Mouse (Mus musculus) kidney, postnatal 0 days (tissue): ENCODE data around the gene Nrap. TPM values are rescaled to one million over a fixed set of nuclear protein-coding genes. Genes with fewer than 3 reads are reported as not detected.

ENCODE experiments used
- ATAC-seq: fragments of 200-750 bp; cut with Nextera tagmentation; replicated peaks from 2 replicates; pipeline ENCODE4 v1.8.0; 2017; ENCODE audit warnings: low read depth, moderate number of reproducible peaks, moderate TSS enrichment, moderate library complexity; ENCODE audit not compliant: low FRiP score
- DNase-seq: peaks from one replicate; pipeline ENCODE4 v3.0.0-alpha.2; 2016; ENCODE audit warnings: low spot score
- H3K27ac ChIP-seq: fragments of 300-500 bp; sonication (generic); 2 replicates; pipeline ENCODE4 v1.5.1; 2014; ENCODE audit warnings: mild to moderate bottlenecking
- H3K27me3 ChIP-seq: fragments of 300-500 bp; sonication (generic); 2 replicates; pipeline ENCODE4 v1.6.1; 2014; ENCODE audit warnings: low read length, mixed read lengths; ENCODE audit not compliant: insufficient read depth
- H3K36me3 ChIP-seq: fragments of 300-500 bp; sonication (generic); 2 replicates; pipeline ENCODE4 v1.6.1; 2014; ENCODE audit warnings: low read length, mixed read lengths; ENCODE audit not compliant: insufficient read depth
- H3K4me1 ChIP-seq: fragments of 300-500 bp; sonication (generic); replicated peaks from 2 replicates; pipeline ENCODE4 v1.6.1; 2014; ENCODE audit warnings: antibody characterized with exemption, low read length, mixed read lengths; ENCODE audit not compliant: insufficient read depth
- H3K4me2 ChIP-seq: fragments of 300-500 bp; sonication (generic); 2 replicates; pipeline ENCODE4 v1.6.1; 2014; ENCODE audit warnings: mild to moderate bottlenecking, low read length, moderate library complexity, mixed read lengths
- H3K4me3 ChIP-seq: fragments of 300-500 bp; sonication (generic); replicated peaks from 2 replicates; pipeline ENCODE4 v1.5.1; 2014; ENCODE audit warnings: low read depth, low read length
- H3K9ac ChIP-seq: fragments of 300-500 bp; sonication (generic); 2 replicates; pipeline ENCODE4 v1.6.1; 2014; ENCODE audit warnings: low read depth, low read length
- H3K9me3 ChIP-seq: fragments of 300-500 bp; sonication (generic); replicated peaks from 2 replicates; pipeline ENCODE4 v1.6.1; 2016; ENCODE audit warnings: low read length, inconsistent platforms, mixed read lengths
- CTCF ChIP-seq: IDR thresholded peaks from 2 replicates; pipeline ENCODE4 v1.5.1; 2016; ENCODE audit warnings: antibody characterized with exemption, low read depth, mild to moderate bottlenecking, moderate library complexity
- WGBS: fragments of 180-500 bp; shearing (Covaris S2); extraction: QIAGEN DNeasy Blood & Tissue Kit; methylation state at CpG from one replicate; pipeline ENCODE4 v1.1.7; 2014; 5-methylcytosine and 5-hydroxymethylcytosine counted together
- polyA plus RNA-seq: library from polyadenylated mRNA; unstranded; fragments of >200 nt; fragmentation: Nextera tagmentation; extraction: Ambion mirVana; gene quantifications from 2 replicates; pipeline ENCODE4 v1.2.1, GENCODE M21; 2015

The Nrap gene
- polyA plus RNA-seq, 1 experiment from 2014 or later: 0.41 TPM

DNA sequence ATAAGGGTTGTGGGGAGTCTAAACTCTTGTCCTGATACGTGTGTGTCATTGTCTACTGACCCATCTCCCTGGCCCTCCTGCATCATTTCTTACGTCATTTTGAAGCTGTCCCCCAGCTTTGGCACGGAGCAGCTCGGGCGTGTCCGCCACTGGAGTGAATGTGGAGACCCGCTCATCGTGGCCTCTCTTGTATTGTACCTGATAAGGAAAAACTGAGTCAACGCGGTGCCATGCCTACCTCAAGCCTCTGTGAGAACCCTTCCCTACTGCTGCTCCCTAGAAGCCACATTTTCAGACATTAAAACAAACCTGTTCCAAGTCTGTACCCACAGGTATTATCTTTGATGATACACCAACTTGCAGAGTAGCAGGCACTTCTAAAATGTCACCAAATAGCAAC lies 8.4 kb downstream of the Nrap start:
- no peak for TF ChIP-seq CTCF
- Histone ChIP-seq H3K27me3 (no peaks in the 10 kb centered on the region), H3K36me3 (no peaks in the 10 kb centered on the region), H3K4me2 (no peak overlapping the region), H3K4me1 (no peaks in the 10 kb centered on the region), H3K9ac (no peak overlapping the region), H3K9me3 (no peaks in the 10 kb centered on the region), H3K4me3 (no peak overlapping the region), H3K27ac (no peak overlapping the region)
- ATAC-seq (no peak), DNase-seq (no peak)
- WGBS: 89% methylated on average over 10 of the region's 10 CpGs

DNA sequence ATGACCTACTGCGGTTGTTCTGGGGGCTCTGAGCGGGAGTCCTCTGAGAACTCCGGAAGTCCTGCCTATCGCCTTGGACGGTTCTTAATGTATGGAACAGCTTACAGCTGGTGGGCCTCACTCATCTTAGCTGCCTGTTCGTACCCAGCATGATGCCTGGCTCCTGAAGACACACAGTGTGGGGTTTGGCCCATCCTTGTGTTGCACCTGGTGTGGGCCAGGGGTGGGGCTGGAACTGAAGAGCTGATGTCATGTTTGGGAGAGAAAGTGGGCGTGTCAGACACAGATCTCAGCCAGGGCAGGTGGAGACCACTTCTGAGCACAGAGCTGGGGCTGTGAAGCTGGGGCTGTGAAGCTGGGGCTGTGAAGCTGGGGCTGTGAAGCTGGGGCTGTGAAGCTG lies 9.5 kb downstream of the Nrap start:
- Histone ChIP-seq H3K9ac (no peak overlapping the region), H3K4me2 (no peak overlapping the region), H3K27me3 (no peaks in the 10 kb centered on the region), H3K27ac (no peak overlapping the region), H3K36me3 (no peaks in the 10 kb centered on the region), H3K9me3 (no peaks in the 10 kb centered on the region), H3K4me1 (no peaks in the 10 kb centered on the region), H3K4me3 (no peak overlapping the region)
- WGBS: 79% methylated on average over 7 of the region's 7 CpGs
- ATAC-seq (no peak), DNase-seq (no peak)
- TF ChIP-seq CTCF: no peak

DNA sequence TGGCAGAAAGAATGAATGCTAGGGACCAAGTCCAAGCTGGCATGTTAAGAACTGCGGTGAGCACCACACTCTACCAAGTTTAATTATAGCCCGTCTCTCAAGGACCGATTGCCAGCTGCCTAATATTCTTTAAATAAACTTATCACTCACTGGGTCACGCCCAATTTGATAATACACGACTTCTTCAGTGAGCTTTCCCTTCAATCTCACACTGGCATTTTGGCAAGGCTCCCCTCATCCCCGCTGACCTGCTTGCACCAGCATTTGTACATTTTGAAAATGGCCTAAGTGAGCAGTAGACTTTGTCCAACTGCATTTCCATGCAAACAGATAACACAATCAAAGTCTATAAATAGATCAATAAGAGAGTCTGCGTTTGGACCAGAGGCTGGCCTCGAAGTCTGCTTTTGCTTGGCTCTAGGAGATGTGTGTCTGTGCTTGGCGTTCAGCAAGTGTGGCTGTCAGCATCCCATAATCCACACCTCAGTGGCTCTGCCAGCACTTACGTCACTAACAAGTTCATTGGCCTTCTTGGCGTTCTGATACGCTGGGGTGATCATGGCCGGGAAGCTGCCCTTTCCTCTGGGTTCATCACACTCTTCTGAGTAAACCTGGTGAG lies 11.2 kb downstream of the Nrap start:
- Histone ChIP-seq H3K4me3 (no peak overlapping the region), H3K27ac (no peak overlapping the region), H3K9me3 (no peaks in the 10 kb centered on the region), H3K9ac (no peak overlapping the region), H3K4me2 (no peak overlapping the region), H3K4me1 (no peaks in the 10 kb centered on the region), H3K27me3 (no peaks in the 10 kb centered on the region), H3K36me3 (no peaks in the 10 kb centered on the region)
- 72% methylated on average over 13 of the region's 13 CpGs for WGBS
- no peak for TF ChIP-seq CTCF
- no peak for DNase-seq
- no peak for ATAC-seq

DNA sequence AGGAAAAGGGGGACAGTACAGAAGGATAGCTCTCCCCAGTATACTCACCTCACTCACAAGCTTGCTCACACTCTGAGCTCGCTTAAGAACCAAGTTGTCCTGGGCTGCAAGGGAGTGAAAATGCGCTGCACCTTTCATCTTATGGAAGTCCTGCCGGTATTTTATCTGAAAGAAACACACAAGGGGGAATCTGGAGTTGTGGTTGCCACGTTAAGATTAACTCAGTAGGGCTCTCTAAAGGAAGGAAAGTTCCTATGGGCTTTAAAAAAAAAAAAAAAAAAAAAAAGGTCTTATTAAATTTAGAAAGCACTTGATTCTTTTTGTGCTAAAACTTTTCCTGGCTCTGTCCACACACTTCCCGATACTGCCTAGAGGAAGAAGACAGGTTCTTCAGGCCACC lies 11.8 kb downstream of the Nrap start:
- 84% methylated on average over 5 of the region's 5 CpGs for WGBS
- Histone ChIP-seq H3K4me3 (no peak overlapping the region), H3K27ac (no peak overlapping the region), H3K4me1 (no peaks in the 10 kb centered on the region), H3K4me2 (no peak overlapping the region), H3K36me3 (no peaks in the 10 kb centered on the region), H3K27me3 (no peaks in the 10 kb centered on the region), H3K9me3 (no peaks in the 10 kb centered on the region), H3K9ac (no peak overlapping the region)
- ATAC-seq (no peak), DNase-seq (no peak)
- TF ChIP-seq CTCF: no peak

DNA sequence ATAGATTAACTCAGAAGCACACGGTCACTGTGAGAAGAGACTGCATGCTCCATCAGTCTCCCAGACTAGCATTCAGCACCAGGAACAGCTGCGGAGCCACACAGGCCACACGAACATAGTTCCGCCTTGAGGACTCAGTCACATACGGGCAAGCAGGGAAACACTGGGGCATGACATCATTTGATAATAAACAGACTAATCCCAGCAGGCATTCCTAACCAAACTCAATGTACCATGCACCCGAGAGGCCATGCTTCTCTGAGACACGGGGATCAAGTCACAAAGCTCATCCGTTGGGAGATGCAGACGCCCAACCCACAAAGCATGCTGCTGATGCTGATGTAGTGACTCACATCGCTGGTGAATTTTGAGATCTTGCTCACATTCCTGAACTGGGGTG lies 15.8 kb downstream of the Nrap start:
- WGBS: 40% methylated on average over 10 of the region's 10 CpGs
- peak; percentile 52 for ATAC-seq

DNA sequence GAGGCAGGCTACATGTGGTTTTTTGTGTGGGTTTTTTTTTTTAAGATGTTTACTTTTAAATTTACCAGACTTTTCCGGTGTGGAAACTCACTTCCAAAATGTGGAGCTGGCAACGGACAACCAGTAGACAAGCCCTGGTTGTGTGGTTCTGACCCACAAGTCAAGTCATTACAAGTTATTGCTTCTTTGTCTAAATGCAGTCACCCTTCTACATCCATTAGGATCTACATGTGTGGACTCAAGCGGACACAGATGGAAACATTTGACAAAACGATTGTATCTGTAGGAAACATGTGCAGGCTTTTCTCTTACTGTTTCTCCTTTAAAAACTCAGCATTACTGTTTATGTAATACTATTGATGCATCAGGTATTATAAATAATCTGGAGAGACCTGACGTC lies 16.6 kb downstream of the Nrap start:
- Histone ChIP-seq H3K9ac (no peak overlapping the region), H3K4me1 (no peaks in the 10 kb centered on the region), H3K27me3 (no peaks in the 10 kb centered on the region), H3K36me3 (no peaks in the 10 kb centered on the region), H3K27ac (no peak overlapping the region), H3K9me3 (no peaks in the 10 kb centered on the region), H3K4me2 (no peak overlapping the region), H3K4me3 (no peak overlapping the region)
- ATAC-seq: no peak
- TF ChIP-seq CTCF: no peak
- DNase-seq: no peak
- WGBS: 92% methylated on average over 5 of the region's 5 CpGs

More for the DNA sequence above, 15.8 kb downstream of the Nrap start:
- H3K9me3 ChIP-seq: no peaks in the 10 kb centered on the region
- H3K9ac ChIP-seq: no peak overlapping the region
- no peak for TF ChIP-seq CTCF
- DNase-seq: peak; percentile 35
- H3K4me2 ChIP-seq: no peak overlapping the region
- no peaks in the 10 kb centered on the region for H3K27me3 ChIP-seq
- no peaks in the 10 kb centered on the region for H3K4me1 ChIP-seq
- no peak overlapping the region for H3K27ac ChIP-seq
- no peaks in the 10 kb centered on the region for H3K36me3 ChIP-seq
- H3K4me3 ChIP-seq: no peak overlapping the region

DNA sequence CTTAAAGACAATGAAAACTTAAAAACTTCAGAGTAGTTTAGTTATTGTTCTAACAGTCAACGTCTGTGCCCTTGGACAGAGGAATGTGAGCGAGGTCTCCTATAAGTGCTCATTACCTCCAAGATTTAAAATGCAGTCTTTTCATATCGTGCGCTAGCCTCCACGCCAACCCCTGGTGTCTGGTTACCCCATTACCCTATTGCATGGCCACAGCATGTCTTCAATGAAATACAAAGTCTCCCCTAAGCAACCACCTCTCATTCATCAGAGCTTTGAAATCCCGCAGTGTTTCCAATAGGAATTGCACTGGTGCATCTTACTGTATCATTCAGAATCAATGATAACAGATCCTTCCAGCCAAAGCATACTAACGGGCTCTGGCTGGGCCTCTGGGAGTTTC lies 17.6 kb downstream of the Nrap start:
- H3K36me3 ChIP-seq: no peaks in the 10 kb centered on the region
- no peak for TF ChIP-seq CTCF
- WGBS: 76% methylated on average over 7 of the region's 7 CpGs

More for the DNA sequence above, 17.6 kb downstream of the Nrap start:
- no peak overlapping the region for H3K4me3 ChIP-seq
- no peaks in the 10 kb centered on the region for H3K9me3 ChIP-seq
- H3K4me1 ChIP-seq: no peaks in the 10 kb centered on the region
- ATAC-seq (no peak), DNase-seq (no peak)
- H3K9ac ChIP-seq: no peak overlapping the region
- no peaks in the 10 kb centered on the region for H3K27me3 ChIP-seq
- no peak overlapping the region for H3K4me2 ChIP-seq
- H3K27ac ChIP-seq: no peak overlapping the region
